Mouse (Mus musculus) liver, embryonic 12.5 days (tissue): Measurements from ENCODE around the gene Tmem198b. TPM values are rescaled to one million over a fixed set of nuclear protein-coding genes. Genes with fewer than 3 reads are reported as not detected.
A peak's percentile ranks its signal among the peaks of the same experiment; 100 is the strongest.

Experiments used
- ATAC-seq: fragments of 200-750 bp; cut with Nextera tagmentation; 2 replicates; pipeline ENCODE4 v1.8.0; 2017; ENCODE audit warnings: moderate number of reproducible peaks, mild to moderate bottlenecking, moderate library complexity
- H3K27ac ChIP-seq: fragments of 300-500 bp; sonication (generic); 2 replicates; pipeline ENCODE4 v1.5.1; 2016; ENCODE audit warnings: mild to moderate bottlenecking
- H3K27me3 ChIP-seq: fragments of 300-500 bp; sonication (generic); replicated peaks from 2 replicates; pipeline ENCODE4 v1.6.1; 2016; ENCODE audit warnings: mild to moderate bottlenecking, moderate library complexity
- H3K36me3 ChIP-seq: fragments of 300-500 bp; sonication (generic); 2 replicates; pipeline ENCODE4 v1.6.1; 2016; ENCODE audit warnings: mild to moderate bottlenecking, moderate library complexity
- H3K4me1 ChIP-seq: fragments of 300-500 bp; sonication (generic); 2 replicates; pipeline ENCODE4 v1.6.1; 2016
- H3K4me2 ChIP-seq: fragments of 300-500 bp; sonication (generic); 2 replicates; pipeline ENCODE4 v1.6.1; 2016; ENCODE audit warnings: mild to moderate bottlenecking, moderate library complexity
- H3K4me3 ChIP-seq: fragments of 300-500 bp; sonication (generic); 2 replicates; pipeline ENCODE4 v1.5.1; 2016; ENCODE audit warnings: mild to moderate bottlenecking, moderate library complexity
- H3K9ac ChIP-seq: fragments of 300-500 bp; sonication (generic); 2 replicates; pipeline ENCODE4 v1.6.1; 2016; ENCODE audit warnings: mild to moderate bottlenecking, moderate library complexity
- H3K9me3 ChIP-seq: fragments of 300-500 bp; sonication (generic); replicated peaks from 2 replicates; pipeline ENCODE4 v1.6.1; 2016; ENCODE audit warnings: mild to moderate bottlenecking, moderate library complexity
- WGBS: fragments of 180-500 bp; shearing (Covaris S2); methylation state at CpG from one replicate; pipeline ENCODE4 v1.1.7; 2016; ENCODE audit not compliant: insufficient replicate concordance; 5-methylcytosine and 5-hydroxymethylcytosine counted together
- polyA plus RNA-seq: library from polyadenylated mRNA; unstranded; fragments of >200 nt; fragmentation: Nextera tagmentation; extraction: Ambion mirVana; gene quantifications from 2 replicates; pipeline ENCODE4 v1.2.1, GENCODE M21; 2016

Gene Tmem198b
- polyA plus RNA-seq, 1 experiment from 2014 or later, result 3.9 TPM

- H3K4me2 ChIP-seq, result no peak overlapping the region
- no peak overlapping the region for H3K27ac ChIP-seq
- no peak for ATAC-seq
- H3K27me3 ChIP-seq, result 0 out of 2 replicates have a peak, but pooled peaks cover 5% of the 10 kb centered on the region
- no peaks in the 10 kb centered on the region for H3K9me3 ChIP-seq
- H3K4me1 ChIP-seq, result peaks cover 3% of the 10 kb centered on the region
- WGBS, result 94% methylated on average over 3 of the region's 3 CpGs
- peaks cover 21% of the 10 kb centered on the region for H3K36me3 ChIP-seq
- no peak overlapping the region for H3K9ac ChIP-seq
- no peak overlapping the region for H3K4me3 ChIP-seq
These were observed 8.6 kb downstream of the Tmem198b start for GRCm38 (mm10) chr10:128795581-128795980.

- Histone ChIP-seq H3K27me3 (0 out of 2 replicates have a peak, but pooled peaks cover 5% of the 10 kb centered on the region), H3K9ac (no peak overlapping the region), H3K4me3 (no peak overlapping the region), H3K9me3 (no peaks in the 10 kb centered on the region), H3K36me3 (peaks cover 10% of the 10 kb centered on the region), H3K27ac (no peak overlapping the region), H3K4me2 (no peak overlapping the region), H3K4me1 (peaks cover 3% of the 10 kb centered on the region)
- ATAC-seq, result no peak
- WGBS, result 63% methylated on average over 5 of the region's 5 CpGs
These were observed 9.8 kb downstream of the Tmem198b start for GRCm38 (mm10) chr10:128794391-128794790.

DNA sequence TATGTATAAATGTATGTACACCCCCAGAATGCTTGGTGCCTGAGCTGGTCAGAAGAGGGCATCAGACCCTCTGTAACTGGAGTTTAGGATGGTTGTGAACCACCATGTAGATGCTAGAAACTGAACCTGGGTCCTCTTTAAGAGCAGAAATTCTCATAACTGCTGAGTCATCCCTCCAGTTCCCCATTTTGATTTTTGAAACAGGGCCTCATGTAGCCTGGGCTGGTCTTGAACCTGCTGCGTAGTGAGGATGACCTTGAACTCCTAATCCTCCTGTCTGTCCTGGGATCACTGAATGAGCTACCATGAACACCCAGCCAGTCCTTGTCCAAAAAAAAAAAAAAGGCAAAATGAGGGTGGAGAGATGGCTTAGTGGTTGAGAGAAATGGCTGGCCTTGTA, 10.9 kb downstream of the Tmem198b start:
- Histone ChIP-seq H3K9ac (no peak overlapping the region), H3K27ac (no peak overlapping the region), H3K9me3 (no peaks in the 10 kb centered on the region), H3K36me3 (peaks cover 4% of the 10 kb centered on the region; the same call in 1 of the 2 replicates), H3K4me1 (peaks cover 3% of the 10 kb centered on the region), H3K4me2 (no peak overlapping the region), H3K27me3 (0 out of 2 replicates have a peak, but pooled peaks cover 5% of the 10 kb centered on the region), H3K4me3 (no peak overlapping the region)
- ATAC-seq, result no peak
- WGBS, result 79% methylated on average over 1 of the region's 1 CpGs

GRCm38 (mm10) chr10:128792041-128792440, 12.1 kb downstream of the Tmem198b start:
- Histone ChIP-seq H3K9ac (no peak overlapping the region), H3K4me1 (peaks cover 3% of the 10 kb centered on the region), H3K4me3 (no peak overlapping the region), H3K27ac (no peak overlapping the region), H3K9me3 (no peaks in the 10 kb centered on the region), H3K27me3 (0 out of 2 replicates have a peak, but pooled peaks cover 5% of the 10 kb centered on the region), H3K4me2 (no peak overlapping the region), H3K36me3 (peaks cover 4% of the 10 kb centered on the region; the same call in 1 of the 2 replicates)
- ATAC-seq, result no peak

GRCm38 (mm10) chr10:128790398-128791124, 13.6 kb downstream of the Tmem198b start, which contains the start of gene Mmp19:
Gene Mmp19 (plus strand): TSS chr10:128790910.
- Histone ChIP-seq H3K27me3 (no peaks in the 10 kb centered on the region), H3K4me2 (peak within 1 kb of the TSS; percentile 43), H3K9ac (0 out of 2 replicates have a peak within 1 kb of the TSS, but pooled peaks have one; percentile 27), H3K4me3 (peak within 1 kb of the TSS; percentile 37), H3K27ac (peak within 1 kb of the TSS; percentile 45; the same call in 1 of the 2 replicates), H3K4me1 (peaks cover 3% of the 10 kb centered on the region), H3K9me3 (no peaks in the 10 kb centered on the region), H3K36me3 (peaks cover 2% of the 10 kb centered on the region; the same call in 1 of the 2 replicates)
- WGBS, result 58% methylated on average over 7 of the region's 7 CpGs
- ATAC-seq, result peak; percentile 64

DNA sequence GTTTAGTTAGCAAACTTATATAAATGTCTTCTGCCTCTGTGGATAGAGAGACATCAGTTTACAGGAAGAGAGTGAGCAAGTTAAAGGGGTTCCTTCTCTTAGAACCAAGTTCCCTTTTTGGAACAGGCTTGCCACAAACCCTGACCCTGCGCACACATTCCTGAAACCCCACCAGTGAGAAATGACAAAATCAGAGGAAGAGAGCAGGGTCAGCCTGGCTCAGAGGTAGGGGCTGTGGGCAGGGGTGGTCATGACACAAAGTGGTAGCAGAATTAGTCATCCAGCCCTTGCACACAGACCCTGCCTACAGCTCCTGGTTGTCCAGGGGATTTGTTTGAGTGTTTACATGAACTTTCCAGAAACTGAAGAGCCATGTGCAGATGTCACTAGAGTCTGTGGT, 24.0 kb downstream of the Tmem198b start:
- Histone ChIP-seq H3K27me3 (no peaks in the 10 kb centered on the region), H3K9me3 (peaks cover 12% of the 10 kb centered on the region), H3K27ac (0 out of 2 replicates have a peak overlapping the region, but pooled peaks have one; percentile 14), H3K4me2 (no peak overlapping the region), H3K9ac (no peak overlapping the region), H3K4me1 (peaks cover 16% of the 10 kb centered on the region; the same call in 1 of the 2 replicates), H3K4me3 (no peak overlapping the region), H3K36me3 (peaks cover 3% of the 10 kb centered on the region; the same call in 1 of the 2 replicates)
- WGBS, result 41% methylated on average over 1 of the region's 1 CpGs
- ATAC-seq, result no peak

GRCm38 (mm10) chr10:128779011-128779795, 25.0 kb downstream of the Tmem198b start:
- Histone ChIP-seq H3K4me3 (no peak overlapping the region), H3K27me3 (no peaks in the 10 kb centered on the region), H3K9me3 (peaks cover 10% of the 10 kb centered on the region), H3K36me3 (peaks cover 2% of the 10 kb centered on the region; the same call in 1 of the 2 replicates), H3K4me1 (peaks cover 16% of the 10 kb centered on the region; the same call in 1 of the 2 replicates), H3K4me2 (no peak overlapping the region), H3K9ac (no peak overlapping the region), H3K27ac (peak overlapping the region; percentile 47)
- WGBS, result 19% methylated on average over 8 of the region's 8 CpGs
- ATAC-seq, result peak; percentile 71; the same call in 1 of the 2 replicates

- Histone ChIP-seq H3K4me1 (peaks cover 18% of the 10 kb centered on the region), H3K9me3 (peaks cover 3% of the 10 kb centered on the region; the same call in 1 of the 2 replicates), H3K27ac (peak overlapping the region; percentile 47; the same call in 1 of the 2 replicates), H3K4me3 (no peak overlapping the region), H3K36me3 (no peaks in the 10 kb centered on the region), H3K27me3 (no peaks in the 10 kb centered on the region), H3K9ac (no peak overlapping the region), H3K4me2 (no peak overlapping the region)
- no peak for ATAC-seq
- WGBS, result 81% methylated on average over 2 of the region's 2 CpGs
These were observed 25.7 kb downstream of the Tmem198b start for GRCm38 (mm10) chr10:128778441-128778840.

GRCm38 (mm10) chr10:128773685-128774084, 30.5 kb downstream of the Tmem198b start:
- Histone ChIP-seq H3K4me3 (no peak overlapping the region), H3K9ac (no peak overlapping the region), H3K4me1 (peaks cover 7% of the 10 kb centered on the region), H3K36me3 (no peaks in the 10 kb centered on the region), H3K27ac (no peak overlapping the region), H3K27me3 (no peaks in the 10 kb centered on the region), H3K4me2 (no peak overlapping the region), H3K9me3 (no peaks in the 10 kb centered on the region)
- 23% methylated on average over 5 of the region's 5 CpGs for WGBS
- no peak for ATAC-seq

- Histone ChIP-seq H3K9ac (no peak overlapping the region), H3K27ac (no peak overlapping the region), H3K9me3 (no peaks in the 10 kb centered on the region), H3K4me1 (peaks cover 7% of the 10 kb centered on the region), H3K36me3 (no peaks in the 10 kb centered on the region), H3K4me3 (no peak overlapping the region), H3K27me3 (no peaks in the 10 kb centered on the region), H3K4me2 (no peak overlapping the region)
- ATAC-seq, result 0 out of 2 replicates have a peak, but pooled peaks have one; percentile 37
- WGBS, result 43% methylated on average over 2 of the region's 2 CpGs
These were observed 31.3 kb downstream of the Tmem198b start for GRCm38 (mm10) chr10:128772895-128773294.
